Mouse (Mus musculus) midbrain, embryonic 12.5 days (tissue): ENCODE data around the gene Scarb1. TPM values are rescaled to one million over a fixed set of nuclear protein-coding genes. Genes with fewer than 3 reads are reported as not detected.
"Not testable (repeated sequence)": the region's sequence is repeated elsewhere in the genome, so short reads cannot be mapped to it uniquely, and the experiment has no call there.

Experiments used
- ATAC-seq: fragments of 200-750 bp; cut with Nextera tagmentation; 2 replicates; pipeline ENCODE4 v1.8.0; 2017; ENCODE audit warnings: low read depth, moderate TSS enrichment, moderate library complexity; ENCODE audit not compliant: low FRiP score
- H3K27ac ChIP-seq: fragments of 300-500 bp; sonication (generic); replicated peaks from 2 replicates; pipeline ENCODE4 v1.5.1; 2016; ENCODE audit warnings: mild to moderate bottlenecking
- H3K27me3 ChIP-seq: fragments of 300-500 bp; sonication (generic); 2 replicates; pipeline ENCODE4 v1.6.1; 2016; ENCODE audit warnings: mild to moderate bottlenecking
- H3K36me3 ChIP-seq: fragments of 300-500 bp; sonication (generic); 2 replicates; pipeline ENCODE4 v1.6.1; 2016
- H3K4me1 ChIP-seq: fragments of 300-500 bp; sonication (generic); 2 replicates; pipeline ENCODE4 v1.6.1; 2016
- H3K4me2 ChIP-seq: fragments of 300-500 bp; sonication (generic); replicated peaks from 2 replicates; pipeline ENCODE4 v1.6.1; 2016; ENCODE audit warnings: mild to moderate bottlenecking, moderate library complexity
- H3K4me3 ChIP-seq: fragments of 300-500 bp; sonication (generic); 2 replicates; pipeline ENCODE4 v1.5.1; 2016; ENCODE audit warnings: mild to moderate bottlenecking
- H3K9ac ChIP-seq: fragments of 300-500 bp; sonication (generic); replicated peaks from 2 replicates; pipeline ENCODE4 v1.6.1; 2016; ENCODE audit warnings: mild to moderate bottlenecking, moderate library complexity
- H3K9me3 ChIP-seq: fragments of 300-500 bp; sonication (generic); 2 replicates; pipeline ENCODE4 v1.6.1; 2016; ENCODE audit warnings: mild to moderate bottlenecking
- WGBS: fragments of 180-500 bp; shearing (Covaris S2); methylation state at CpG from one replicate; pipeline ENCODE4 v1.1.7; 2016; 5-methylcytosine and 5-hydroxymethylcytosine counted together
- polyA plus RNA-seq: library from polyadenylated mRNA; unstranded; fragments of >200 nt; fragmentation: Nextera tagmentation; extraction: Ambion mirVana; gene quantifications from 2 replicates; pipeline ENCODE4 v1.2.1, GENCODE M21; 2016

The Scarb1 gene
- 27.8 and 30.2 TPM in 2 replicates for polyA plus RNA-seq

GRCm38 (mm10) chr5:125340547-125341262, at the start of gene Scarb1:
Scarb1 (minus strand) TSS chr5:125341094.
- under 1% methylated on average over 42 of the region's 42 CpGs for WGBS
- H3K4me2 ChIP-seq: peak within 1 kb of the TSS; percentile 76
- H3K9ac ChIP-seq: peak within 1 kb of the TSS; percentile 56
- no peaks in the 10 kb centered on the region for H3K9me3 ChIP-seq
- peak within 1 kb of the TSS; percentile 59 for H3K4me3 ChIP-seq
- no peak within 1 kb of the TSS for H3K27ac ChIP-seq
- no peaks in the 10 kb centered on the region for H3K36me3 ChIP-seq
- peaks cover 36% of the 10 kb centered on the region for H3K4me1 ChIP-seq
- ATAC-seq: peak; percentile 83
- H3K27me3 ChIP-seq: peaks cover 15% of the 10 kb centered on the region

- WGBS: under 1% methylated on average over 68 of the region's 69 CpGs
Measured at GRCm38 (mm10) chr5:125389579-125390441, 48.9 kb upstream of the Scarb1 start, which contains the start of gene Ubc. Ubc (minus strand) TSS chr5:125390202.

GRCm38 (mm10) chr5:125389131-125389578, 48.3 kb upstream of the Scarb1 start, which contains the start of gene Gm10382:
Gm10382 (plus strand) TSS chr5:125389322.
- Histone ChIP-seq H3K4me1 (peaks cover 38% of the 10 kb centered on the region), H3K4me3 (peak within 1 kb of the TSS; percentile 99), H3K27ac (peak within 1 kb of the TSS; percentile 98), H3K27me3 (no peaks in the 10 kb centered on the region), H3K9me3 (no peaks in the 10 kb centered on the region), H3K4me2 (peak within 1 kb of the TSS; percentile 98), H3K36me3 (peaks cover 17% of the 10 kb centered on the region), H3K9ac (peak within 1 kb of the TSS; percentile 98)
- ATAC-seq: peak; percentile 25
- under 1% methylated on average over 41 of the region's 41 CpGs for WGBS

More at GRCm38 (mm10) chr5:125389579-125390441, 48.9 kb upstream of the Scarb1 start, which contains the start of gene Ubc:
- Histone ChIP-seq H3K36me3 (peaks cover 12% of the 10 kb centered on the region), H3K9me3 (no peaks in the 10 kb centered on the region), H3K9ac (peak within 1 kb of the TSS; percentile 98), H3K4me2 (peak within 1 kb of the TSS; percentile 98), H3K27me3 (no peaks in the 10 kb centered on the region), H3K27ac (peak within 1 kb of the TSS; percentile 98), H3K4me1 (peaks cover 39% of the 10 kb centered on the region), H3K4me3 (peak within 1 kb of the TSS; percentile 99)
- peak; percentile 57 for ATAC-seq

GRCm38 (mm10) chr5:125388358-125389092, 47.6 kb upstream of the Scarb1 start:
- Histone ChIP-seq H3K4me1 (peaks cover 32% of the 10 kb centered on the region), H3K4me2 (peak overlapping the region; percentile 98), H3K27ac (no peak overlapping the region), H3K9ac (peak overlapping the region; percentile 98), H3K36me3 (peaks cover 17% of the 10 kb centered on the region), H3K4me3 (peak overlapping the region; percentile 99), H3K27me3 (no peaks in the 10 kb centered on the region), H3K9me3 (no peaks in the 10 kb centered on the region)
- WGBS: 29% methylated on average over 13 of the region's 13 CpGs
- no peak for ATAC-seq

GRCm38 (mm10) chr5:125387295-125387694, 46.4 kb upstream of the Scarb1 start:
- H3K4me2 ChIP-seq, H3K27ac ChIP-seq, H3K9ac ChIP-seq, H3K4me3 ChIP-seq, H3K27me3 ChIP-seq, H3K9me3 ChIP-seq, ATAC-seq: not testable (repeated sequence)
- WGBS: 92% methylated on average over 5 of the region's 6 CpGs
- H3K36me3 ChIP-seq: peaks cover 17% of the 10 kb centered on the region
- peaks cover 24% of the 10 kb centered on the region for H3K4me1 ChIP-seq

GRCm38 (mm10) chr5:125385215-125385940, 44.5 kb upstream of the Scarb1 start:
- WGBS: 76% methylated on average over 8 of the region's 8 CpGs
- Histone ChIP-seq H3K9ac (no peak overlapping the region), H3K4me2 (peak overlapping the region; percentile 11; the same call in 1 of the 2 replicates), H3K9me3 (no peaks in the 10 kb centered on the region), H3K27ac (no peak overlapping the region), H3K36me3 (peaks cover 17% of the 10 kb centered on the region), H3K4me3 (0 out of 2 replicates have a peak overlapping the region, but pooled peaks have one; percentile 9), H3K4me1 (peaks cover 22% of the 10 kb centered on the region), H3K27me3 (no peaks in the 10 kb centered on the region)
- ATAC-seq: no peak

GRCm38 (mm10) chr5:125384512-125385214, 43.8 kb upstream of the Scarb1 start:
- H3K36me3 ChIP-seq: peaks cover 17% of the 10 kb centered on the region
- no peaks in the 10 kb centered on the region for H3K9me3 ChIP-seq
- H3K27me3 ChIP-seq: no peaks in the 10 kb centered on the region
- WGBS: 83% methylated on average over 2 of the region's 2 CpGs
- no peak for ATAC-seq
- no peak overlapping the region for H3K4me2 ChIP-seq
- no peak overlapping the region for H3K9ac ChIP-seq
- no peak overlapping the region for H3K27ac ChIP-seq
- no peak overlapping the region for H3K4me3 ChIP-seq
- peaks cover 21% of the 10 kb centered on the region for H3K4me1 ChIP-seq

- H3K27ac ChIP-seq: no peak overlapping the region
- no peak overlapping the region for H3K4me3 ChIP-seq
- 81% methylated on average over 3 of the region's 3 CpGs for WGBS
- peaks cover 21% of the 10 kb centered on the region for H3K4me1 ChIP-seq
- H3K36me3 ChIP-seq: peaks cover 17% of the 10 kb centered on the region
- no peak overlapping the region for H3K4me2 ChIP-seq
- no peak for ATAC-seq
- no peaks in the 10 kb centered on the region for H3K27me3 ChIP-seq
- no peak overlapping the region for H3K9ac ChIP-seq
- H3K9me3 ChIP-seq: no peaks in the 10 kb centered on the region
Measured at GRCm38 (mm10) chr5:125383637-125384420, 42.9 kb upstream of the Scarb1 start.

- Histone ChIP-seq H3K27ac (peak overlapping the region; percentile 17; the same call in 1 of the 2 replicates), H3K27me3 (no peaks in the 10 kb centered on the region), H3K9ac (no peak overlapping the region), H3K36me3 (peaks cover 17% of the 10 kb centered on the region), H3K9me3 (no peaks in the 10 kb centered on the region), H3K4me2 (no peak overlapping the region), H3K4me3 (no peak overlapping the region), H3K4me1 (peaks cover 14% of the 10 kb centered on the region)
- 55% methylated on average over 6 of the region's 6 CpGs for WGBS
- ATAC-seq: no peak; the same call in 1 of the 2 replicates
Measured at GRCm38 (mm10) chr5:125382673-125383558, 42.0 kb upstream of the Scarb1 start.
